Mouse (Mus musculus): ENCODE data around the gene Fam92b. TPM values are rescaled to one million over a fixed set of nuclear protein-coding genes. Genes with fewer than 3 reads are reported as not detected.

Fam92b gene
- total and polyA plus RNA-seq, 3 experiments: not detected

DNA sequence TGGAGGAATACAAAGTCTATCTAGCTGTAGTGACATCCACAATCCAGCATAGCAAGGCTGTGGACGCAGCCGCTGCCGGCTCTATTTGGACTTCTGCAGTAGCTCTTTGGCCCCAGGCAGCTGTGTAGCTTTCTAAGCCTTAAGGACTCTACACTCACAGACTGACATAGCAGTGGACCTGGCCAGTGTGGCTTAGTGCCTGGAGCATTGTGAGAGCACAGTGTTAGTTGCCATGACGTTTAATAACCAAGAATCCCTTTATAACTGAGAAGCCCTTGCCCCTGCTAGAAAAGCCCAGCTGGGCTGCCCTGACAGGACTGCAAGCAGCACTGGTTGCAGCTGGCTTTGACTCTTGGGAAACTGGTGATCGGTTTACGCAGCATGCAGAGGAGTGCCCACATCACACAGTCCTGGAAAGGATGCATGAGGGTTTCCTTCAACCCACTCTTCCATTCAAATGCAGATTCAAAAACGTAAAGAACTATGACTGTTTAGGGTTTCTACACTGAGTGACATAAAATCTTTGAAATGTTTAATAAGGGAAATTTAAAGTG is 52.4 kb downstream of the Fam92b start:
- Histone ChIP-seq H3K4me3 (ENCODE audit: control insufficient read depth in 1 of 2, insufficient read depth in 1 of 2, low read depth in 2 of 2, low read length in 2 of 2) (no peak overlapping the region), H3K27ac (ENCODE audit: control insufficient read depth, low read depth, low read length) (no peak overlapping the region), H3K27me3 (ENCODE audit: control insufficient read depth in 1 of 2, insufficient read depth in 2 of 2, low read length in 2 of 2) (0 out of 4 replicates have a peak, but pooled peaks cover 0 to 2% of the 10 kb centered on the region in 2 experiments), H3K79me2 (ENCODE audit: control insufficient read depth, insufficient read depth, low read length, poor library complexity) (no peaks in the 10 kb centered on the region), H3K9ac (ENCODE audit: control insufficient read depth, low read depth, low read length, poor library complexity, severe bottlenecking) (no peak overlapping the region), H3K9me3 (replicated peaks; ENCODE audit: insufficient read depth, low read length) (no peaks in the 10 kb centered on the region), H3K36me3 (ENCODE audit: control insufficient read depth in 1 of 2, insufficient read depth in 2 of 2, low read length in 2 of 2) (no peaks in the 10 kb centered on the region), H3K4me1 (ENCODE audit: control insufficient read depth in 1 of 2, insufficient read depth in 2 of 2, low read length in 2 of 2) (no peaks in the 10 kb centered on the region)
- DNase-seq (ENCODE audit: low read depth, low spot score): no peak
- TF ChIP-seq ZNF384 (IDR thresholded peaks at IDR 0.05; ENCODE audit: low read depth, low read length) (no peak), EP300 (IDR thresholded peaks at IDR 0.05; ENCODE audit: low read depth in 1 of 2, low read length in 2 of 2) (no peak), USF1 (IDR thresholded peaks at IDR 0.05; ENCODE audit: low read depth, low read length) (no peak), JUND (IDR thresholded peaks at IDR 0.05; ENCODE audit: low read depth, low read length) (no peak), CHD1 (IDR thresholded peaks at IDR 0.05; ENCODE audit: low read depth, low read length) (no peak), MXI1 (IDR thresholded peaks at IDR 0.05; ENCODE audit: low read depth, low read length) (no peak)

- no peaks in the 10 kb centered on the region for H3K4me1 ChIP-seq (ENCODE audit: control insufficient read depth in 1 of 2, insufficient read depth in 2 of 2, low read length in 2 of 2)
- TF ChIP-seq POLR2A (IDR thresholded peaks at IDR 0.05; ENCODE audit: control insufficient read depth in 1 of 2, insufficient read depth in 1 of 2, low read depth in 1 of 2, low read length in 2 of 2, poor library complexity in 1 of 2) (no peak), MYB (IDR thresholded peaks at IDR 0.05; ENCODE audit: low read depth, low read length) (no peak), RCOR1 (IDR thresholded peaks at IDR 0.05; ENCODE audit: low read depth, low read length) (no peak), RAD21 (IDR thresholded peaks at IDR 0.05; ENCODE audit: low read depth, low read length) (no peak), ZNF384 (IDR thresholded peaks at IDR 0.05; ENCODE audit: low read depth, low read length) (no peak), MAFK (IDR thresholded peaks at IDR 0.05; ENCODE audit: borderline replicate concordance, low read depth, low read length) (no peak), KAT2A (conservative IDR thresholded peaks at IDR 0.05; ENCODE audit: low read depth, low read length) (no peak), EP300 (IDR thresholded peaks at IDR 0.05; ENCODE audit: low read depth in 1 of 2, low read length in 2 of 2) (no peak), ELF1 (IDR thresholded peaks at IDR 0.05; ENCODE audit: low read depth, low read length) (no peak), TCF12 (IDR thresholded peaks at IDR 0.05; ENCODE audit: low read depth, low read length) (no peak), SIN3A (IDR thresholded peaks at IDR 0.05; ENCODE audit: low read length) (no peak), ETS1 (IDR thresholded peaks at IDR 0.05; ENCODE audit: low read depth, low read length) (no peak), POLR2AphosphoS2 (IDR thresholded peaks at IDR 0.05; ENCODE audit: low read length) (no peak)
- no peaks in the 10 kb centered on the region for H3K36me3 ChIP-seq (ENCODE audit: control insufficient read depth in 1 of 2, insufficient read depth in 2 of 2, low read length in 2 of 2)
- H3K4me3 ChIP-seq (ENCODE audit: control insufficient read depth in 1 of 2, insufficient read depth in 1 of 2, low read depth in 2 of 2, low read length in 2 of 2): no peak overlapping the region
- H3K9me3 ChIP-seq (replicated peaks; ENCODE audit: insufficient read depth, low read length): no peaks in the 10 kb centered on the region
- no peak for DNase-seq (ENCODE audit: low read depth, low spot score)
- no peak overlapping the region for H3K27ac ChIP-seq (ENCODE audit: control insufficient read depth, low read depth, low read length)
- 0 out of 4 replicates have a peak, but pooled peaks cover 0 to 2% of the 10 kb centered on the region in 2 experiments for H3K27me3 ChIP-seq (ENCODE audit: control insufficient read depth in 1 of 2, insufficient read depth in 2 of 2, low read length in 2 of 2)
- no peaks in the 10 kb centered on the region for H3K79me2 ChIP-seq (ENCODE audit: control insufficient read depth, insufficient read depth, low read length, poor library complexity)
- H3K9ac ChIP-seq (ENCODE audit: control insufficient read depth, low read depth, low read length, poor library complexity, severe bottlenecking): no peak overlapping the region
These were observed 53.0 kb downstream of the Fam92b start for GRCm38 (mm10) chr8:120124261-120124660.

Data from MEL (cell line).